Mouse (Mus musculus): ENCODE data around the gene Tgfa. TPM values are rescaled to one million over a fixed set of nuclear protein-coding genes. Genes with fewer than 3 reads are reported as not detected.

Tgfa gene
- 0.45 and 0.49 TPM in 2 replicates for polyA plus RNA-seq (2012; rRNA removed)

DNA sequence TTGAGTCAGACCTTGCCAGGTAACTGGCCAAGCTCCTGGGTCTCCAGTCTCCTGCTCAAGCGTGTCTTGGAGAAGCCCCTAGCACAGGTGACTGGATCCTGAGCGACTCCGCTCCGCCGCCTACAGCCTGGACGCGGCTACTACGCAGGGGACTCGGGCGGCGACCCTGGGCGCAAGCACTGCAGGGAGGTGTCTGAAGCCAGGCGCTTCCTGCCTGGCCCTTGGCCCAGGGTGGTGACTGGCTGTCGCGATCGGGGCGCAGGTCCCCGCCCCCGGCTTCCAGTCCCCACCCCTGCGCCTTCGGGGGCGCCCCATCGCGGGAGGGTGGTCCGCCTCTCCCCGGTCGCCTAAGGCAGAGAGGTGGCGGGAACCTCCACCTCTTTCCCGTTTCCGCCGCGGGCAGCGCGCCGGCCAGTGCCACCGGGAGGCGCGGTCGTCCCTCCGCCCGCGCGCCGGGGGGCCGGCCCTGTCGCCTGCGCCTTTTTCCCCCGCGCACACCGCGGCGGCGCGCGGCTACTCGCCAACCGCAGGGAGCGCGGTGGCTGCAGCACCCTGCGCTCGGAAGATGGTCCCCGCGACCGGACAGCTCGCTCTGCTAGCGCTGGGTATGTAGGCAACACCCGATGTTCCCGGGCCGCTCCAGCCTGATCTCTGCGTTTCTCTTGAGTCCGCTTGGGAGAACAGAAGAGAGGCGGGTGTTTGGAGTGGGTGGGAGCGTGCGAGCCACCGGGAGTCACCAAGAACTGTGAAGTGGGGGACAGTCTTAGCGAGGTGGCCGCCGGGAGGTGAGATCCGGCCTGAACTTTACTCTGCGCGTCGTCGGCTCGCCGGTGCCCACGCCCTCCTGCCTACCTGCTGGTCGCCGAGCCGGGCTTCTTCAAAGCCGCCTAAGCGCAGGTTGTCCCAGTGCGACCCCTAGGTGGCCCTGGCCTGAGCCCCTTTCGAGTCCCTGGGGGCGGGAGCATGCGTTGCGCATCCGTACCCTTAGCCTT is at the start of gene Tgfa:
Gene Tgfa, plus strand, starts transcription at position 283 of the 992 bp plus-strand sequence.
- no peak for DNase-seq (ENCODE audit: low read depth in 1 of 2, low spot score in 2 of 2)
- 1% methylated on average over 96 of the region's 97 CpGs for WGBS

DNA sequence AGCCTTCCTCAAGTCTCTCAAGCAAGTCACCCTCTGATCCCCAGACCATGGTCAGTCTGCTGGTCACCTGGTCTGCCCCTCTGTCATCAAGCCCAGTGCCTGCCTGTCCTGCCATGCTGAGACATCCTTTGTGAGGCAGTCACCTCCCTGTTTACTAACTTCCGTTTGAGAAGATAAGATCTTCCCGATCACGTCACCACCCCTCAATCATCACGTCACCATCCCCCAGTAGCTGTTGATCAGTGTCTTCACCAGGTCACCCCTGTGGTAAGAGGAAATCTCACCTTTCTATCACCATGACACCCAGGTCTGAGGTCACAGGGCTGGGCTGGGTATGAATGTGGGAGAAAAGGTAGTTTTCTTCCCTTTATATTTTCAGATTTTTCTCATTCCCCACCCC is 46.5 kb upstream of the Tgfa start:
- no peaks in the 10 kb centered on the region for H3K36me3 ChIP-seq (ENCODE audit: control insufficient read depth, insufficient read depth, low read length)
- H3K27ac ChIP-seq (ENCODE audit: insufficient read depth, low read length): no peak overlapping the region
- no peak for DNase-seq (ENCODE audit: low read depth in 1 of 2, low spot score in 2 of 2)
- 45% methylated on average over 4 of the region's 4 CpGs for whole genome bisulfite sequencing
- no peak for TF ChIP-seq POLR2A (IDR thresholded peaks at IDR 0.05; ENCODE audit: low read depth, low read length)
- no peak for TF ChIP-seq CTCF (IDR thresholded peaks at IDR 0.05; ENCODE audit: extremely low read depth, insufficient read depth, insufficient read length, insufficient replicate concordance)
- H3K4me3 ChIP-seq (ENCODE audit: extremely low read depth, insufficient read depth, insufficient read length): no peak overlapping the region
- H3K27me3 ChIP-seq (ENCODE audit: control insufficient read depth, insufficient read depth, low read length): no peaks in the 10 kb centered on the region
- H3K4me1 ChIP-seq (ENCODE audit: control insufficient read depth, insufficient read depth, insufficient read length): no peaks in the 10 kb centered on the region

More for the DNA sequence above, at the start of gene Tgfa:
- H3K36me3 ChIP-seq (ENCODE audit: control insufficient read depth, insufficient read depth, low read length): no peaks in the 10 kb centered on the region
- H3K4me3 ChIP-seq (ENCODE audit: extremely low read depth, insufficient read depth, insufficient read length): peak within 1 kb of the TSS; percentile 40; the same call in 1 of the 2 replicates
- H3K4me1 ChIP-seq (ENCODE audit: control insufficient read depth, insufficient read depth, insufficient read length): peaks cover 2% of the 10 kb centered on the region; the same call in 1 of the 2 replicates
- H3K27ac ChIP-seq (ENCODE audit: insufficient read depth, low read length): no peak within 1 kb of the TSS
- TF ChIP-seq POLR2A (IDR thresholded peaks at IDR 0.05; ENCODE audit: low read depth, low read length) (no peak), CTCF (IDR thresholded peaks at IDR 0.05; ENCODE audit: extremely low read depth, insufficient read depth, insufficient read length, insufficient replicate concordance) (no peak)
- peaks cover 14% of the 10 kb centered on the region for H3K27me3 ChIP-seq (ENCODE audit: control insufficient read depth, insufficient read depth, low read length)

DNA sequence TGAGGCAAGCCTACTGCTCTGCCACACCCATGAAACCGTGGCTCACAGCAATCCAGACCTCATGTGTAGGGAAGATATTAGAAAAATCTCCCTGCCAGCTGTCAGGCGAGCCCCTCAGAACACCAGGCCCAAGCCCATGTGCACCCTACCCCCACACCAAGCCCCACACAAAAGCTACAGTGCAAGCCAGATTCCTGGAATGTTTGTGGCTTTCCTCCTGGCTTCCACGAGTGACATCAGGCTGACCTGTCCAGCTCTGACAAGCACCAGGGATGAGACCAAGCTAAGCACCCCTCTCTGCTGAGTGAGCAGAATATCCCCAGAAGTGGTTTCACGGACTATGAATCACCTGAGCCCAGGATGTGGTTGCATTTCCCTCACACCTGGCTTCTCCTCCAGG is 46.0 kb upstream of the Tgfa start:
- Histone ChIP-seq H3K27ac (ENCODE audit: insufficient read depth, low read length) (no peak overlapping the region), H3K4me3 (ENCODE audit: extremely low read depth, insufficient read depth, insufficient read length) (no peak overlapping the region), H3K36me3 (ENCODE audit: control insufficient read depth, insufficient read depth, low read length) (no peaks in the 10 kb centered on the region), H3K27me3 (ENCODE audit: control insufficient read depth, insufficient read depth, low read length) (no peaks in the 10 kb centered on the region), H3K4me1 (ENCODE audit: control insufficient read depth, insufficient read depth, insufficient read length) (no peaks in the 10 kb centered on the region)
- 49% methylated on average over 4 of the region's 4 CpGs for WGBS
- no peak for TF ChIP-seq POLR2A (IDR thresholded peaks at IDR 0.05; ENCODE audit: low read depth, low read length)
- DNase-seq (ENCODE audit: low read depth in 1 of 2, low spot score in 2 of 2): no peak

DNA sequence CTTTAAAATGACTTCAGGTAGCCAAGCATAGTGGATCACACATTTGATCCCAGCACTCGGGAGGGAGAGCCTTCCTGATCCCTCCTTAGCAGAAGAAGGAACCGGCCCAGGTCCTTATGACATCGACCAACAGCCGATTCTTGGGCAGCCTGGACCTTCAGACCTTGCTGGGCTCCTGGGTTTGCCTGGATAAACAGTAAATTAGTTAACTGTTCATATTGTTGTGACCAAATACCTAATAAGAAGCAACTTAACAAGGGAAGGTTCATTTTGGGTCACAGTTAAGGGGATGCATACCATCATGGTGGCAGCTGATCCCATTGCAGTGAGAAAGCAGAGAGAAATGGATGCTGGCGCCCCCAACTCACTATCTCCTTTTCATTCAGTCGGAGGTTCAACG is 42.3 kb upstream of the Tgfa start:
- Histone ChIP-seq H3K36me3 (ENCODE audit: control insufficient read depth, insufficient read depth, low read length) (no peaks in the 10 kb centered on the region), H3K27me3 (ENCODE audit: control insufficient read depth, insufficient read depth, low read length) (no peaks in the 10 kb centered on the region), H3K4me3 (ENCODE audit: extremely low read depth, insufficient read depth, insufficient read length) (no peak overlapping the region), H3K4me1 (ENCODE audit: control insufficient read depth, insufficient read depth, insufficient read length) (no peaks in the 10 kb centered on the region), H3K27ac (ENCODE audit: insufficient read depth, low read length) (no peak overlapping the region)
- no peak for TF ChIP-seq CTCF (IDR thresholded peaks at IDR 0.05; ENCODE audit: extremely low read depth, insufficient read depth, insufficient read length, insufficient replicate concordance)
- TF ChIP-seq POLR2A (IDR thresholded peaks at IDR 0.05; ENCODE audit: low read depth, low read length): no peak
- WGBS: 87% methylated on average over 7 of the region's 7 CpGs
- no peak for DNase-seq (ENCODE audit: low read depth in 1 of 2, low spot score in 2 of 2)

DNA sequence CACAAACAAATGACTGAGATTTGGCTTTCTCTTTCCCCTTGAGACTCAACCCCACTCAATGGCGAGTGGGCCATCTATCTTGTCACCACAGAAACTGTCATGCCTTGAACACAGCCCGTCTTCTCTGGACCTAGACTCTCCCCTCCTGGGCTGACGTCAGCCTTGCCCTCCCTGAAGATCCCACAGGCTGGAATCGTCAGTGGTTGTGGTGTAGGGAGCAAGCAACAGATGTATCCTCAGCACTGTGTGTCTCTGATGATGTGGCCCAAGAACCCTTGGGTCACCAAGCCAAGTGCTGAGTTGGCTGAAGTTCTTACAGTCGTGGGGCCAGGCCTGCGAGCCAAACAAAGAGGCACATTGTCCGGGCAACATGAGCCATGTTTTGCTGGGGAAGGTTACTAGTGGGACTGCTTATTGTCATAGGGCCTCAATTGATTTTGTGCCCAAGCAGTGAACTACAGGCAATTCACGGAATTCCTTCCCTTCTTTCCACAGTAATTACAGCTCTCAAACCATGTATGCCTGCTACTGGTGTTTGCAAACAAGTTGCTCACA is 41.5 kb upstream of the Tgfa start:
- Histone ChIP-seq H3K4me1 (ENCODE audit: control insufficient read depth, insufficient read depth, insufficient read length) (no peaks in the 10 kb centered on the region), H3K36me3 (ENCODE audit: control insufficient read depth, insufficient read depth, low read length) (no peaks in the 10 kb centered on the region), H3K4me3 (ENCODE audit: extremely low read depth, insufficient read depth, insufficient read length) (no peak overlapping the region), H3K27ac (ENCODE audit: insufficient read depth, low read length) (no peak overlapping the region), H3K27me3 (ENCODE audit: control insufficient read depth, insufficient read depth, low read length) (no peaks in the 10 kb centered on the region)
- 84% methylated on average over 8 of the region's 8 CpGs for WGBS
- DNase-seq (ENCODE audit: low read depth in 1 of 2, low spot score in 2 of 2): no peak
- no peak for TF ChIP-seq POLR2A (IDR thresholded peaks at IDR 0.05; ENCODE audit: low read depth, low read length)
- TF ChIP-seq CTCF (IDR thresholded peaks at IDR 0.05; ENCODE audit: extremely low read depth, insufficient read depth, insufficient read length, insufficient replicate concordance): no peak

DNA sequence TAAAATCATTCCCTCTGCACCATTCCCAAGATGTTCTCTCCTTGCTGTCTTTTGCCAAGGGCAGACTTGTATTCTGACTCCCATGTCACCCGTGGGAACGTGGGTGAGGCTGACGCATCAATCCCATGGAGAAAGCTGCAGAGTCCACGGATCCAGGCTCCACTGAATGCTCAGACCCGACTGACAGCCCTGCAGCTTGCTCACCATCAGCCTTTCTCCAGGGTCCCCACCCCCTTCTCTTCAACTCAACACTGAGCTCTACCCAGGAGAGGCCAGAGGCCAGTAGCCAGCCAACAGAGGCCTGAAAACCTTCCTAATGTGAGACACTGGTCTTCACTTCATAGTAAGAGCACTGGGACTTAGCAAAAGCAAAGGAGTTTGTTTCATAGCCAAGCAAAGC is 41.0 kb upstream of the Tgfa start:
- 85% methylated on average over 5 of the region's 5 CpGs for WGBS
- TF ChIP-seq CTCF (IDR thresholded peaks at IDR 0.05; ENCODE audit: extremely low read depth, insufficient read depth, insufficient read length, insufficient replicate concordance): no peak
- TF ChIP-seq POLR2A (IDR thresholded peaks at IDR 0.05; ENCODE audit: low read depth, low read length): no peak
- no peaks in the 10 kb centered on the region for H3K36me3 ChIP-seq (ENCODE audit: control insufficient read depth, insufficient read depth, low read length)
- no peak overlapping the region for H3K27ac ChIP-seq (ENCODE audit: insufficient read depth, low read length)
- no peak overlapping the region for H3K4me3 ChIP-seq (ENCODE audit: extremely low read depth, insufficient read depth, insufficient read length)
- H3K4me1 ChIP-seq (ENCODE audit: control insufficient read depth, insufficient read depth, insufficient read length): no peaks in the 10 kb centered on the region
- no peak for DNase-seq (ENCODE audit: low read depth in 1 of 2, low spot score in 2 of 2)
- H3K27me3 ChIP-seq (ENCODE audit: control insufficient read depth, insufficient read depth, low read length): no peaks in the 10 kb centered on the region

DNA sequence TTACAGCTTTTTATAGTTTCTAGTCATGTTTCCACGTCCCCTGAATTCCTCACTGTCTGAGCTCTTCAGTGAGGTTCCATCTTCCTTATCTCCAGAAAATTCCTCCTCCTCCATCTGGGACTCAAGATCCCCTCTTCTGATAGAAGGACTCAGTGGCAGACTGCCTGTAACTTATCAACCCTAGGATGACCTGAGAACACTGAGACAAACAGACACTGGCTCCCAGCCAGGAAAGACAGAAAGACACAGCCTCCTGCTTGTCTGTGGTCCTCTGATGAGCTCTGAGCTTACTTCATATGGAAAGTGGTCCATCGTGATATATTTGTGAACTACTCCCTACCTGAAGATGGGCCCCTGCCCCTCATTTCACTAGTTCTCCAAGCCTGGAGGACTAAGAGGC is 40.5 kb upstream of the Tgfa start:
- TF ChIP-seq CTCF (IDR thresholded peaks at IDR 0.05; ENCODE audit: extremely low read depth, insufficient read depth, insufficient read length, insufficient replicate concordance): no peak
- no peak for TF ChIP-seq POLR2A (IDR thresholded peaks at IDR 0.05; ENCODE audit: low read depth, low read length)
- Histone ChIP-seq H3K27ac (ENCODE audit: insufficient read depth, low read length) (no peak overlapping the region), H3K4me1 (ENCODE audit: control insufficient read depth, insufficient read depth, insufficient read length) (no peaks in the 10 kb centered on the region), H3K27me3 (ENCODE audit: control insufficient read depth, insufficient read depth, low read length) (no peaks in the 10 kb centered on the region), H3K36me3 (ENCODE audit: control insufficient read depth, insufficient read depth, low read length) (no peaks in the 10 kb centered on the region), H3K4me3 (ENCODE audit: extremely low read depth, insufficient read depth, insufficient read length) (no peak overlapping the region)
- WGBS: 68% methylated on average over 2 of the region's 2 CpGs
- DNase-seq (ENCODE audit: low read depth in 1 of 2, low spot score in 2 of 2): no peak

All from spleen, adult 2 months (tissue).